Mouse (Mus musculus) right cerebral cortex, postnatal 36 days (tissue): ENCODE results near the gene BB287469.
"Not testable (repeated sequence)": the region's sequence is repeated elsewhere in the genome, so short reads cannot be mapped to it uniquely, and the experiment has no call there.

Experiments used
- DNase-seq, 2 experiments: peaks; one replicate each; pipeline ENCODE4 v3.0.0; 2022; ENCODE audit warnings: low spot score in 2 of 2, mixed read lengths in 1 of 2

The BB287469 gene

GRCm38 (mm10) chr12:87816277-87816676 lies at the start of gene BB287469:
Gene BB287469, plus strand, starts transcription at chr12:87816577.
- not testable (repeated sequence) for DNase-seq

GRCm38 (mm10) chr12:87775655-87776054 lies 40.7 kb upstream of the BB287469 start, which contains the start of gene Gm21319:
Gene Gm21319, minus strand, starts transcription at chr12:87775755.
- DNase-seq = not testable (repeated sequence)

- not testable (repeated sequence) for DNase-seq
Measured at GRCm38 (mm10) chr12:87795212-87795611, 21.2 kb upstream of the BB287469 start, which contains the start of gene Gm21936. Gene Gm21936, plus strand, starts transcription at chr12:87795512.

GRCm38 (mm10) chr12:87797971-87798370 lies 18.4 kb upstream of the BB287469 start:
- DNase-seq = not testable (repeated sequence)

GRCm38 (mm10) chr12:87842239-87842638 lies 25.9 kb downstream of the BB287469 start, which contains the start of gene Gm2001:
Gene Gm2001, minus strand, starts transcription at chr12:87842339.
- DNase-seq = not testable (repeated sequence)

- DNase-seq = not testable (repeated sequence)
Measured at GRCm38 (mm10) chr12:87850657-87851056, 34.3 kb downstream of the BB287469 start.

- not testable (repeated sequence) for DNase-seq
Measured at GRCm38 (mm10) chr12:87856067-87856466, 39.7 kb downstream of the BB287469 start.

- not testable (repeated sequence) for DNase-seq
Measured at GRCm38 (mm10) chr12:87861740-87862692, 45.6 kb downstream of the BB287469 start.

GRCm38 (mm10) chr12:87863638-87864037 lies 47.3 kb downstream of the BB287469 start:
- not testable (repeated sequence) for DNase-seq

- DNase-seq = not testable (repeated sequence)
Measured at GRCm38 (mm10) chr12:87864048-87864447, 47.7 kb downstream of the BB287469 start.
